Mouse (Mus musculus) 3134 (cell line): ENCODE data around the gene Il33.
"Not testable (repeated sequence)": the region's sequence is repeated elsewhere in the genome, so short reads cannot be mapped to it uniquely, and the experiment has no call there.

ENCODE experiments used
- DNase-seq: peaks from one replicate; pipeline ENCODE4 v3.0.0-alpha.2; 2011; ENCODE audit warnings: low spot score; ENCODE audit not compliant: insufficient read length; ENCODE audit errors: extremely low read depth

Gene Il33

GRCm38 (mm10) chr19:29930296-29930695, 5.4 kb downstream of the Il33 start:
- DNase-seq = peak; percentile 71

DNA sequence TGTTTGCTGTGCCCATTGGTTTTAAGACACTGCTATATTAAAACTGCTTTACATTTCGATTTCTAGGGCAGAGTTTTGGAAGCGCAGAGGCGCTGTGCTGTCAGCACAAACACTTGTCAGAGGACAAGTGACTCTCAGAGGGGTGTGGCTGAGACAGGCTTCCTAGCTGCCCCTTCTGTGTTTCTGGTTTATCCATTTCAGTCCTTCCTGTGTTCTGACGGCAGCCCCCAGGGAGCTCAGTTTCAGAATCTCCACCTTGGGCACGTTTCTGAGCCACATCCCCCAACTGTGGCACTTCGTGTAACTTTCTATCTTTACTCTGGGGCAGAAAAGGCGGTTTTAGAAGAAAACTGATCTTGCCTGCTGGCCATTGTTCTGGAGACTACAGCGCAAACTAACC, 12.5 kb downstream of the Il33 start:
- no peak for DNase-seq

DNA sequence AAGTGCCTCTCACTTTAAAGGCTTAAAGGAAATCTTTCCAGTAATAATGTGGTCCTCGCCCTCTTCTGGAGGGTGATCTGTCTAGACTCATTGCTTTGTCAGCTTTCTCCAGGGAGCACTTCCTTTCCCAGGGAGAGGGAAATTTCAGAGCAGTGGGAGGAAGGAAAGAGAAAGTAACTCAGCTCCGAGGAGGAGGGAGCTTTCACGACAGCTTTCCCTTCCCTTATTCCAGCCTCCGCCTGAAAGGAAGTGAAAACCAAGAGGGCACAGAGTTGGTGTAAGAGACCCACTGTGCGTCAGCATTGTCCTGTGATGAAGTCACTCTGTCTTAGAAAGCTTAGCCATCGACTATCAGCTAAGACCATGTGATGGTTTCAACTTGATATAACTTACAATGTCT, 15.3 kb downstream of the Il33 start:
- no peak for DNase-seq

DNA sequence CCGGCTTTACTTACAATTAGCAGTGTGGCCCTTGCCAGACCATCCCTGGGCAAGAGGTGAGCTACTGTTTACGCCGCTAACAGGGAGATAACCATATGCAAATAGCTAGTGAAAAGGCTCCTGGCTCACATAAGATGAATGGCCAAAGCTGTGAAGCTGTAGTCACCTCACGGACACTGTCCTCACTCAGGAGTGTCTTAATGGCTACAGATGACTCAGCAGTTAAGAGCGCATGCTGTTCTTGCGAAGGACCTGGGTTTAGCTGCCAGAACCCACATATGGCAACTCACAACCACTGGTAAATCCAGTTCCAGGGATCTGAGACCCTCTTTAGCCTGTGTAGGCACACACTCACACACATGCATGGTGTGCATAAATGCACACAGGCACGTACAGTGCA, 16.3 kb downstream of the Il33 start:
- DNase-seq = peak; percentile 38

- no peak for DNase-seq
These were observed 17.4 kb downstream of the Il33 start for GRCm38 (mm10) chr19:29942358-29942757.

DNA sequence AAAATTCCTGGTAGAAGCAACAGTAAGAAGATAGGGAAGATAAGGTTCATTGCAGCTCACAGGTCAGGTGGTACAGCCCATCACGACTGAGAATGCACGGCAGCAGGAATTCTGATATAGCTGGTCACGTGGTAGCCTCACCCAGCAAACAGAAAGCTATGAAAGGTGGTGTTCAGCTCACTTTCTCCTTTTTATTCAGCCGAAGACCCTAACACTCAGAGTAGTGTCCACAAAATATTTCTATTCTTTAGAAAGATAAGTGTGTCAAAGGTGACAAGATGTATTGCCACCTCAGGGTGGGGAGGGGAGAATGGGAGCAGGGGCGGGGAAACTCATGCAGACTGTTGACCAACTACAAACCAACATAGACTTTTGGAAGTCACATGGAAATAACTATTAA, 19.5 kb downstream of the Il33 start:
- DNase-seq = no peak

GRCm38 (mm10) chr19:29944935-29945334, 20.0 kb downstream of the Il33 start:
- not testable (repeated sequence) for DNase-seq

- no peak for DNase-seq
These were observed 20.9 kb downstream of the Il33 start for GRCm38 (mm10) chr19:29945557-29946422.

DNA sequence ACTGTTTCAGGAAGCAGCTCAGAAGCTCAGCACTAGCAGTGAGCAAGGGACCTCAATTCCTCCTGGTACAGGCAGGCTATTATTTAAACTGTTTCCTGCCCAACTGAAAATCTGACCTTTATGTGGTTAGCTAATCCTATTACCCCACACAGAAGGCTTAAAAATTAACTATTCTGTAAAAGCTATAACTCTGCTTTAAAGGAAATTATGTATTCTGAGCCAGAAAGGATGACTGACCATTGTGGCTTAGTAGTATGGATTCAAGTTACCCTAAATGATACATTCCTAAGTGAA, 21.5 kb downstream of the Il33 start:
- DNase-seq = no peak

DNA sequence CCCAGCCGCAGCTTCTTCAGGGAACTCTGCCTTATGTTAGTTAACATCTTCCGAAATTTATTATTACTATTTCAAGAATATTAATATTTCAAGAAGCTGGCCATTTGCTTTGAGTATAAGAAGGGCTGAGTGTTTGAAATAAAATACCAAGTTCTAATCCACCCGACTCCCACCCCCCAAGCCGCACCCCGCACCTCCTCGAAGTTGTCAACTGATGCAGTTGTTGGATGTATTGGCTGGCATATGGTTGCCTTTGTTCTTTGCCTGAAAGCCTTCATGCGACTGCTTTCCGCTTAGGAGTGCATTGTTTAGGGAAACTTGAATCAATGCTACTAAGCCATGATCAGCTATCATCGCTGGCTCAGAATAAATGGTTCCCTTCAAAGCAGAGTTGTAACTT, 22.1 kb downstream of the Il33 start:
- no peak for DNase-seq

DNA sequence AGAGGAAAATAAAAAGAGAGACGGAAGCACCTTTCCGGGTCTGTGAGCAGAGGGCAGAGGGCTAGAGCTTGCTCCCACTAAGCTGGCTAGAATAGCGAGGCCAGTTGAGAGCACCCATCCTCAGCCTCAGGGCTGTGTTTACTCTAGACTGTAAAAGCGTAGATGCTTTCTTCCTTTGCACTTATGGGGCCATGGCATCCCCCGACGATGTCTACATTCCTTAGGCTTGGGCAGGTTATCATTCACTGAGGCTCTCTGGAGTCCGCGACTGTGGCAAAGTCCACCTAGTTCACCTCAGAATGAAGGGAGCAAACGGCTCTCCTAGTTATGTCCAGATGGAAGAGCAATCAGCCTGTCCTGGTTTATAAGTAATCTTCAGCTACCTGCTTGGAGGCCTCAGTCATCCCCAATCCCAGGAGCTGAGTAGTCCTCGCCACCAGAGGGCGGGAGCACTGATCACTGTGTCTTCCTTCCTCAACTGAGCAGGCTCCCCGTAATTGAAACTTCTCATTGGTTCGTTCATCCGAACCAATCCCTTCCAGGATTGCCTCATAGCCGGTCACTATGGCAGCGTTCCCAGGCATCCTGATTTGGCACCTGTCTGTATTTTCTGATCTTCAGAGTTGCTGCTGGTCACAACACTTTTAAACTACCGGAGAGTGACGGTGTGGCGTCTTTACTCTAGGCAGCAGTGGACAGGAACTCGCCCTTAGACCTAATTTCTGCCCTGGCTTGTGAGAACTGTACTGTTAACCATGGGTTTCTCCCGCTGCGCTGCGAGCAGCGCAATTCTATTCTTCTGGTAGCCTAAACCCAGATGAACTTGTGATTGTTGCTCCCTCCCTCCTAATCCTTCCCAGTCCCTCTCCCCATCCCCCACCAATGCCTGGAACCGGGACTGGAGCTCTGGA, 23.2 kb downstream of the Il33 start:
- no peak for DNase-seq

DNA sequence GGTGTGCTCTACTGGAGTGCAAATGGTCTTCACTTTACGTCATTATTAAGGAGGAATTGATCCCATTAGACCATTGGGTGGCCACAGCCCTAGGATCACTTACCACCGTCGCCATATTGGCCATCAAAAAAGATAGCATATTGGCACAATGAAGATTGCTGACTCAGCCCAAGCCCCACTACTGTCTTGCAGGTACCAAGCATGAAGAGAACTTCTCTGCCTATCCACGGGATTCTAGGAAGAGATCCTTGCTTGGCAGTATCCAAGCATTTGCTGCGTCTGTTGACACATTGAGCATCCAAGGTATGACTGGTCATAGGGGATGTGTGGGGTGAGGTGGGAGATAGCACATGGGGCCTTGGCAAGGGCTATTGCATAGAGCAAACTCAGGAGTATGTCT, 27.6 kb downstream of the Il33 start:
- no peak for DNase-seq

DNA sequence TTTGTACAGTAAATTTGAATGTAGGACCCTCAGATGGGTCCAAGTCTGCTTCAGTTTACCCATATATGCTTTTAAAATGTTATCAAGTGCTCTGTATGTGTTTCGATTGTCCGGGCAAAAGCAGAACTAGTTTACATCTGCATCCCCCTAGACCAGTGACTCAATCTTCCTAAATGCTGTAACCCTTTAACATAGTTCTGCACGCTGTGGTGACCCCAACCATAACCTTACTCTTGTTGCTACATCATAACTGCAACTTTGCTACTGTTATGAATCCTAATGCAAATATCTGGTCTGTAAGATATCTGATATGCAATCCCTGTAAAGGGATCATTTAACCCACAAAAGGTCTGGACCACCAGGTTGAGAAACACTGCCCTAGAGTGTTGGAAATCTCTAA, 28.9 kb downstream of the Il33 start:
- no peak for DNase-seq

DNA sequence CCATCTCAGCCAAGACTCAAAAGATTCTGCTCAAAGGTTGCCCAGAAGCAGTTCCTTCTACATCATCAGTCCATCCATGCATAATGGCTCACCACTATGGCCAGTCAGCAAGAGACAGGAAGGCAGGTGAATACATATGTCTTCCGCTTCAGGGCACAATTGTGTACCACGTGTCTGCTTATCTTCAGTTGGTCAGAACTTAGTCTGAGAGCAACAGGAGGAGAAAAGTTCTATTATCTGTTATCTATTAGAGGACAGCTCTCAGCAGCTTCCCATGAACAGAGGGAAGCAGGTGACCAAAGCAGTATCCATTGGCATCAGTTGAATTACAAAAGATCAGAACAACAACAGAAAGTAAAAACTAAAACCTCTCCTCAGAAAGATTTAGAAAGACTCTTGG, 30.5 kb downstream of the Il33 start:
- DNase-seq = no peak

GRCm38 (mm10) chr19:29960906-29961305, 36.0 kb downstream of the Il33 start:
- DNase-seq = no peak

DNA sequence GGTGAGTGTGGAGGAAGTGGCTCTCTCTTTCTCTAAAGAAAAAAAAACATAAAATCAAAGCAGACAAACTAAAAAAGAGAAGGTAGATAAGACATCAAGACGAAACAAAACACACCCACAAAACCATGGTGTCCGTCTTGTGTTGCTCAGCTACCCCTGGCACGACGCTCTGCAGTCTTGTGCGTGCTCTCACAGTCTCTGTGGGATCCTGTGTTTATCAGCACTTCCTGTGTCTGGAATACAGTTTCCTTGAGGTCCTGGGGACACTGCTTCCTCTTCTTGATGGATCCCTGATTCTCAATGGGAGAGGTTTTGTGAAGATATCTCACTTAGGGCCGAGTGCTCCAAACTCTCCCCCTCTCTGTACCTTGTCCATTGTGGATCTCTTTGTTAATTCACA, 36.9 kb downstream of the Il33 start:
- DNase-seq = no peak

DNA sequence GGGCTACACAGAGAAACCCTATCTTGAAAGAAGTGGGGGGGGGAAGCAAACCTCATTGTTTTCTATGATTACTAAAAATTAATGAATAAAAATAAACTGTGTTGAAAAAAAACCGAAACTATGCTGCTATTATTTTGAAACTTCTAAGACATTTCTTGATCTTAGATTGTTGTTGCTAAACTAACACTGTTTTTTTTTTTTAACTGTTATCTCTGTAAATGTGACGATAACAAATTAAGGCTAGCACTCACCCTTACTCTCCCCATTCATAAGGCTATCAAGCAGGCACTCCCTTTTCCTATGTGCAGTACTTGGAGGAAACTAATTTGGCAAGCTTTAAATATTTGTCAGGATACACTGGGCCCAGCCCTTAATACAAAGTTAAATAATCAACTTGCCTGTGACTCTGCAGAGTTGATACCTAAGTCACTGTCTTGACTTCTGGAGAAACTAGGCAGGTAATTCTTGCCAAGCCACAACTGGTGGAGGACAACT, 38.7 kb downstream of the Il33 start:
- no peak for DNase-seq

- no peak for DNase-seq
These were observed 43.0 kb downstream of the Il33 start for GRCm38 (mm10) chr19:29967960-29968359.

DNA sequence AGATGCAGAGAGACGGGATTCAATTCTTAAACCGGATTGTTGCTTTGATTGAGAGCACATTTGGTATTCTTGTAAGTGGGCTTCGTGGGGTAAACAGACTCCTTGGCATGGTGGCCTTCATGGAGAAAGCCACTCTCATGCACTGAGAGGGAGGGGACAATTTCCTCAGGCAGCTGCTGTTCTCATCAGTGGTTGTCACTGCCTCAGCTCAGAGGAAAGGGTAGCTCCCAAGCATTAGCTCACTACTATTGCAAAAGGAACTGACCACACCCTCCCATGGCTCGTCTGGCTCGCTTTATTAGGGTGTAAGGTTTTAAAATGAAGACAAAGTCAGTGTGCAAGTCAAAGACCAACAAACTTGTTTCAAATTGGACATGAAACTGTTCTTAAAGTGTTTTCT, 48.5 kb downstream of the Il33 start:
- no peak for DNase-seq

DNA sequence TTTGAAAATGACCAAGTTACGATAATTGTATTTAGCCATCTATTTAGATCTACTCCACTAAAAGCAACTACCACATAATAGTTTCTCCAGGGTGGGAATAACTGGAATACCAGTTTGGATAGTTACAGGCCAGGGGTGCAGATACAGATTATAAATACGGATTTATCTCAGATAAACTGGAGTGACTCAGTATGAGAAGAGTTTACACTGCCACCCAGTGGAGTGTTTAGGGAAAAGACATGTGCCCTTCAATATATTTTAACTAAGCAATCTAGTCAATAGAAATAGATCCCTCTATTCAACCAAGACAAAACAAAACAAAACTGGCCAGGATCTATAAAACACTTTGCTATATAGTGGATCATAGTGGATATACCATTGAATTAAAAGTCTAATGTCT, 53.9 kb downstream of the Il33 start:
- peak; percentile 8 for DNase-seq

- DNase-seq = no peak
These were observed 54.7 kb downstream of the Il33 start for GRCm38 (mm10) chr19:29979452-29980089.
